ENCODE assay signal across 15 mouse cellular contexts in the genomic region with DNA sequence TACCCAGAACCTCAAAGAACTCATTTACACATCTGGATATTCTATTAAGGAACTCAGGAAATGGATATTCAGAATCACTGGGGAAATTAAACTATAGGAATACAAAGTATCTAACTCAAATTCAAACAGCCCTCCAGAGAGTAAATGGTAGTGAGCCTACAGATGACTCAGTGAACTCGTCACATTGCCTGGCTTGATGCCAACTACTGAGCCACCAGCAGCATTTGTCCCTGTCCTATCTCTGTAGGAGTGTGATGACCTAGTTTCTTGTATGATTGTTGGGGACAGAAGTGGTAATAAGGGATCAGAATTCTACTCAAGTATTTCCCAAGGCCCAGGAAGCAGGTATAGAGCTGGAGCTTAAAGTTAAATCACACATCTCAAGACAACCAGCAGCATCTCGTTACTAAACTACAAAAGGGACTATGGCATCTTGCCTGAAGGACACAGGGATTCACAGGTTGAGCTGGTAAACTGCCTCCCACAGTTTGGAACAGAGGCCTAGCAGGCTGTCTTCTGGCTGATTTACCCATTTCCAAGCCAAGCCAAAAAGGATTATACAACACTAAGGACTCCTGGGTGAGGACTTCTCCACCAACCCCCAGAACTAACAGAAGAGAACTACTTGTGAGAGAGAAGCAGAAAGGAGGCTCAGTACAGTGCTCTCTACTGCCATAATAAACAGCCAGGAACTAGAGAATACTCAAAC.
DNase-seq lines count a peak whose midpoint lies in the region; ATAC-seq and TF ChIP-seq lines count a peak whose summit lies in the region.
"Had no signal": no experiment of that assay in that cellular context is flagged by ENCODE, and none has a peak within 500 bp of the region (broad histone marks: within the 10 kb centered on the region; RNA-seq: fewer than 3 reads in every experiment).

No protein-coding gene starts in this region.

- no peaks in the 10 kb centered on the region for H3K27me3 ChIP-seq in forebrain, embryonic 14.5 days (replicated peaks; ENCODE audit: control insufficient read depth, insufficient read depth, low read length)
- no peaks in the 10 kb centered on the region for H3K27me3 ChIP-seq in forebrain, embryonic 16.5 days (replicated peaks; ENCODE audit: control insufficient read depth, insufficient read depth, low read length)
- H3K27me3 ChIP-seq in lung, embryonic 14.5 days (ENCODE audit: insufficient read depth, low read length), result no peaks in the 10 kb centered on the region
- H3K27me3 ChIP-seq in cerebellum, adult 2 months (ENCODE audit: control insufficient read depth, insufficient read depth, low read length), result no peaks in the 10 kb centered on the region
- H3K27me3 ChIP-seq in limb, embryonic 14.5 days (ENCODE audit: control insufficient read depth, insufficient read depth, low read length), result no peaks in the 10 kb centered on the region
- H3K27me3 ChIP-seq: embryonic facial prominence, embryonic 12.5 days; megakaryocyte, embryonic 14.5 days; neural tube, embryonic 12.5 days had no signal

- no peaks in the 10 kb centered on the region for H3K4me1 ChIP-seq in forebrain, embryonic 14.5 days (ENCODE audit: control insufficient read depth, insufficient read depth, low read length)
- no peaks in the 10 kb centered on the region for H3K4me1 ChIP-seq in forebrain, embryonic 16.5 days (replicated peaks; ENCODE audit: control insufficient read depth, insufficient read depth, low read length)
- no peaks in the 10 kb centered on the region for H3K4me1 ChIP-seq in lung, embryonic 14.5 days (ENCODE audit: insufficient read depth)
- peaks cover 5% of the 10 kb centered on the region; the same call in 1 of the 2 replicates for H3K4me1 ChIP-seq in cerebellum, adult 2 months (ENCODE audit: control insufficient read depth, insufficient read depth, low read length)
- no peaks in the 10 kb centered on the region for H3K4me1 ChIP-seq in limb, embryonic 14.5 days (ENCODE audit: control insufficient read depth, insufficient read depth, low read length)
- H3K4me1 ChIP-seq: embryonic facial prominence, embryonic 12.5 days; megakaryocyte, embryonic 14.5 days; neural tube, embryonic 12.5 days had no signal

- no peak overlapping the region for H3K4me3 ChIP-seq in forebrain, embryonic 14.5 days (ENCODE audit: low read depth, low read length)
- no peak overlapping the region for H3K4me3 ChIP-seq in forebrain, embryonic 16.5 days (replicated peaks; ENCODE audit: low read length)
- H3K4me3 ChIP-seq in lung, embryonic 14.5 days (ENCODE audit: low read depth, low read length), result no peak overlapping the region
- H3K4me3 ChIP-seq in cerebellum, adult 2 months (replicated peaks; ENCODE audit: insufficient read depth, low read depth, low read length), result no peak overlapping the region
- no peak overlapping the region for H3K4me3 ChIP-seq in limb, embryonic 14.5 days (replicated peaks; ENCODE audit: low read length)
- H3K4me3 ChIP-seq: embryonic facial prominence, embryonic 12.5 days; megakaryocyte, embryonic 14.5 days; neural tube, embryonic 12.5 days had no signal

- no peak overlapping the region for H3K27ac ChIP-seq in forebrain, embryonic 14.5 days (ENCODE audit: low read depth, low read length)
- no peak overlapping the region for H3K27ac ChIP-seq in forebrain, embryonic 16.5 days (ENCODE audit: low read length)
- no peak overlapping the region for H3K27ac ChIP-seq in lung, embryonic 14.5 days (ENCODE audit: low read depth)
- no peak overlapping the region for H3K27ac ChIP-seq in cerebellum, adult 2 months (ENCODE audit: insufficient read depth, low read length)
- no peak overlapping the region for H3K27ac ChIP-seq in limb, embryonic 14.5 days (replicated peaks; ENCODE audit: low read depth, low read length)
- H3K27ac ChIP-seq: embryonic facial prominence, embryonic 12.5 days; kidney, postnatal 0 days; liver, embryonic 14.5 days; neural tube, embryonic 12.5 days had no signal

- 56% methylated on average over 2 of the region's 2 CpGs for WGBS in forebrain, embryonic 14.5 days
- WGBS in forebrain, embryonic 16.5 days, result 60% methylated on average over 2 of the region's 2 CpGs
- 43% methylated on average over 2 of the region's 2 CpGs for WGBS in lung, embryonic 14.5 days
- WGBS in cerebellum, adult 2 months, result 9% methylated on average over 2 of the region's 2 CpGs
- 49% methylated on average over 2 of the region's 2 CpGs for WGBS in limb, embryonic 14.5 days

- peak; percentile 0 for DNase-seq in forebrain, embryonic 14.5 days (ENCODE audit: low spot score)
- DNase-seq in lung, embryonic 14.5 days, result peak; percentile 2
- no peak for DNase-seq in lung, postnatal 25 days (ENCODE audit: low spot score)
- DNase-seq in cerebellum, adult 2 months, result peak; percentile 49 to 73
- peak; percentile 14 for DNase-seq in limb, embryonic 14.5 days (ENCODE audit: low spot score)
- DNase-seq in MN1 (ENCODE audit: low spot score), result no peak
- no peak for DNase-seq in urinary bladder, adult 2 months (ENCODE audit: low spot score)
- DNase-seq: heart, postnatal 36 days had no signal

- no peak for TF ChIP-seq POLR2A in cerebellum, adult 2 months (IDR thresholded peaks at IDR 0.05; ENCODE audit: borderline replicate concordance, insufficient read depth, low read length)
- TF ChIP-seq POLR2A in limb, embryonic 14.5 days (IDR thresholded peaks at IDR 0.05; ENCODE audit: borderline replicate concordance, extremely low read depth, insufficient read depth, insufficient read length), result no peak

- TF ChIP-seq CTCF in lung, embryonic 14.5 days (IDR thresholded peaks at IDR 0.05; ENCODE audit: low read depth), result no peak
- TF ChIP-seq CTCF in cerebellum, adult 2 months (IDR thresholded peaks at IDR 0.05; ENCODE audit: borderline replicate concordance, insufficient read depth, low read depth, low read length), result no peak

- H3K4me2 ChIP-seq in forebrain, embryonic 14.5 days (ENCODE audit: low read length), result no peak overlapping the region
- H3K4me2 ChIP-seq in forebrain, embryonic 16.5 days (ENCODE audit: low read length), result no peak overlapping the region
- H3K4me2 ChIP-seq in lung, embryonic 14.5 days, result no peak overlapping the region
- H3K4me2 ChIP-seq in limb, embryonic 14.5 days (replicated peaks; ENCODE audit: low read depth, low read length, severe bottlenecking), result no peak overlapping the region
- H3K4me2 ChIP-seq: embryonic facial prominence, embryonic 12.5 days; neural tube, embryonic 12.5 days had no signal

- H3K36me3 ChIP-seq in forebrain, embryonic 14.5 days (ENCODE audit: control insufficient read depth, insufficient read depth, low read length), result no peaks in the 10 kb centered on the region
- H3K36me3 ChIP-seq in forebrain, embryonic 16.5 days (ENCODE audit: control insufficient read depth, insufficient read depth), result no peaks in the 10 kb centered on the region
- H3K36me3 ChIP-seq in lung, embryonic 14.5 days (ENCODE audit: insufficient read depth), result no peaks in the 10 kb centered on the region
- no peaks in the 10 kb centered on the region for H3K36me3 ChIP-seq in limb, embryonic 14.5 days (ENCODE audit: control insufficient read depth, insufficient read depth, low read length)
- H3K36me3 ChIP-seq: embryonic facial prominence, embryonic 12.5 days; G1E; neural tube, embryonic 12.5 days had no signal

- H3K9me3 ChIP-seq in forebrain, embryonic 14.5 days (replicated peaks; ENCODE audit: control insufficient read depth, low read length), result no peaks in the 10 kb centered on the region
- H3K9me3 ChIP-seq in forebrain, embryonic 16.5 days (ENCODE audit: control insufficient read depth, low read length), result no peaks in the 10 kb centered on the region
- H3K9me3 ChIP-seq in lung, embryonic 14.5 days (ENCODE audit: low read depth, low read length), result no peaks in the 10 kb centered on the region
- no peaks in the 10 kb centered on the region for H3K9me3 ChIP-seq in limb, embryonic 14.5 days (ENCODE audit: control insufficient read depth, low read length)
- H3K9me3 ChIP-seq: embryonic facial prominence, embryonic 12.5 days; G1E; neural tube, embryonic 12.5 days had no signal

- no peak overlapping the region for H3K9ac ChIP-seq in forebrain, embryonic 14.5 days (ENCODE audit: low read length)
- no peak overlapping the region for H3K9ac ChIP-seq in forebrain, embryonic 16.5 days (replicated peaks; ENCODE audit: low read depth, low read length)
- no peak overlapping the region for H3K9ac ChIP-seq in lung, embryonic 14.5 days
- H3K9ac ChIP-seq in limb, embryonic 14.5 days (ENCODE audit: low read depth, low read length, severe bottlenecking), result no peak overlapping the region
- H3K9ac ChIP-seq: embryonic facial prominence, embryonic 12.5 days; liver, embryonic 14.5 days; neural tube, embryonic 12.5 days had no signal

- no peak for ATAC-seq in forebrain, embryonic 14.5 days
- ATAC-seq in forebrain, embryonic 16.5 days, result no peak
- no peak for ATAC-seq in lung, embryonic 14.5 days (ENCODE audit: insufficient read depth)
- ATAC-seq in limb, embryonic 14.5 days (ENCODE audit: low FRiP score, low read depth), result no peak

Comparison
In these comparisons a context has a peak if more than half of its experiments do, and no peak if none do; other contexts are left out.
1. DNase-seq: peak in forebrain, embryonic 14.5 days (single experiment), lung, embryonic 14.5 days (single experiment), cerebellum, adult 2 months (2 of 2) and limb, embryonic 14.5 days (single experiment); none in lung, postnatal 25 days (single experiment), MN1 (single experiment) and urinary bladder, adult 2 months (single experiment).